Mouse (Mus musculus) limb, embryonic 10.5 days (tissue): ENCODE data around the gene Gm5800. TPM values are rescaled to one million over a fixed set of nuclear protein-coding genes. Genes with fewer than 3 reads are reported as not detected.
"Not testable (repeated sequence)": the region's sequence is repeated elsewhere in the genome, so short reads cannot be mapped to it uniquely, and the experiment has no call there.

ENCODE experiments used
- DNase-seq: peaks from one replicate; pipeline ENCODE4 v3.0.0-alpha.2; 2017; ENCODE audit warnings: low spot score
- H3K27ac ChIP-seq: fragments of 300-500 bp; sonication (generic); 2 replicates; pipeline ENCODE4 v1.5.1; 2016; ENCODE audit warnings: mild to moderate bottlenecking
- H3K27me3 ChIP-seq: fragments of 300-500 bp; sonication (generic); 2 replicates; pipeline ENCODE4 v1.6.1; 2016; ENCODE audit warnings: low read depth, mild to moderate bottlenecking; ENCODE audit not compliant: poor library complexity, severe bottlenecking
- H3K36me3 ChIP-seq: fragments of 300-500 bp; sonication (generic); 2 replicates; pipeline ENCODE4 v1.6.1; 2016; ENCODE audit warnings: mild to moderate bottlenecking, moderate library complexity
- H3K4me1 ChIP-seq: fragments of 300-500 bp; sonication (generic); 2 replicates; pipeline ENCODE4 v1.6.1; 2016
- H3K4me3 ChIP-seq: fragments of 300-500 bp; sonication (generic); 2 replicates; pipeline ENCODE4 v1.5.1; 2016; ENCODE audit warnings: mild to moderate bottlenecking, moderate library complexity
- H3K9me3 ChIP-seq: fragments of 300-500 bp; sonication (generic); replicated peaks from 2 replicates; pipeline ENCODE4 v1.6.1; 2016; ENCODE audit warnings: mild to moderate bottlenecking
- WGBS: fragments of 180-500 bp; shearing (Covaris S2); methylation state at CpG from one replicate; pipeline ENCODE4 v1.1.7; 2016; 5-methylcytosine and 5-hydroxymethylcytosine counted together
- polyA plus RNA-seq: library from polyadenylated mRNA; unstranded; fragments of >200 nt; fragmentation: Nextera tagmentation; extraction: Ambion mirVana; gene quantifications from 2 replicates; pipeline ENCODE4 v1.2.1, GENCODE M21; 2016

Gene Gm5800
- not detected in 2 replicates for polyA plus RNA-seq

GRCm38 (mm10) chr14:51717083-51717482 lies at the start of gene Gm5800:
Gene Gm5800, minus strand, starts transcription at chr14:51717183.
- H3K36me3 ChIP-seq: no peaks in the 10 kb centered on the region
- no peak within 1 kb of the TSS for H3K4me3 ChIP-seq
- H3K27me3 ChIP-seq: no peaks in the 10 kb centered on the region
- H3K27ac ChIP-seq: no peak within 1 kb of the TSS
- DNase-seq: no peak
- H3K9me3 ChIP-seq: no peaks in the 10 kb centered on the region
- H3K4me1 ChIP-seq: no peaks in the 10 kb centered on the region
- WGBS: 63% methylated on average over 1 of the region's 1 CpGs

GRCm38 (mm10) chr14:51755944-51756343 lies 39.0 kb upstream of the Gm5800 start:
- no peaks in the 10 kb centered on the region for H3K36me3 ChIP-seq
- H3K27me3 ChIP-seq: no peaks in the 10 kb centered on the region
- WGBS: 64% methylated on average over 2 of the region's 2 CpGs
- no peaks in the 10 kb centered on the region for H3K9me3 ChIP-seq
- no peak overlapping the region for H3K27ac ChIP-seq
- H3K4me3 ChIP-seq: no peak overlapping the region
- no peak for DNase-seq
- peaks cover 3% of the 10 kb centered on the region for H3K4me1 ChIP-seq

GRCm38 (mm10) chr14:51740347-51741170 lies 23.6 kb upstream of the Gm5800 start:
- 1% methylated on average over 42 of the region's 42 CpGs for WGBS
- peak; percentile 65 for DNase-seq
- Histone ChIP-seq H3K9me3 (no peaks in the 10 kb centered on the region), H3K27me3 (peaks cover 64% of the 10 kb centered on the region), H3K4me3 (peak overlapping the region; percentile 53), H3K27ac (no peak overlapping the region), H3K4me1 (peaks cover 30% of the 10 kb centered on the region), H3K36me3 (no peaks in the 10 kb centered on the region)

- Histone ChIP-seq H3K27ac (no peak overlapping the region), H3K36me3 (no peaks in the 10 kb centered on the region), H3K27me3 (peaks cover 64% of the 10 kb centered on the region), H3K4me1 (peaks cover 30% of the 10 kb centered on the region), H3K4me3 (peak overlapping the region; percentile 35), H3K9me3 (no peaks in the 10 kb centered on the region)
- peak; percentile 33 for DNase-seq
- under 1% methylated on average over 23 of the region's 24 CpGs for WGBS
These were observed 22.4 kb upstream of the Gm5800 start for GRCm38 (mm10) chr14:51739150-51739993.

- peaks cover 30% of the 10 kb centered on the region for H3K4me1 ChIP-seq
- 1% methylated on average over 29 of the region's 29 CpGs for WGBS
- H3K9me3 ChIP-seq: no peaks in the 10 kb centered on the region
- peaks cover 64% of the 10 kb centered on the region for H3K27me3 ChIP-seq
- H3K36me3 ChIP-seq: no peaks in the 10 kb centered on the region
- H3K27ac ChIP-seq: no peak overlapping the region
- peak; percentile 36 for DNase-seq
- H3K4me3 ChIP-seq: peak overlapping the region; percentile 35
These were observed 21.6 kb upstream of the Gm5800 start for GRCm38 (mm10) chr14:51738411-51739149.

GRCm38 (mm10) chr14:51737967-51738366 lies 21.0 kb upstream of the Gm5800 start:
- 12% methylated on average over 12 of the region's 12 CpGs for WGBS
- Histone ChIP-seq H3K27me3 (peaks cover 59% of the 10 kb centered on the region), H3K36me3 (no peaks in the 10 kb centered on the region), H3K27ac (no peak overlapping the region), H3K9me3 (no peaks in the 10 kb centered on the region), H3K4me3 (no peak overlapping the region), H3K4me1 (peaks cover 30% of the 10 kb centered on the region)
- DNase-seq: no peak

- WGBS: 89% methylated on average over 1 of the region's 2 CpGs
- H3K9me3 ChIP-seq, H3K4me1 ChIP-seq, H3K27me3 ChIP-seq, H3K4me3 ChIP-seq, H3K36me3 ChIP-seq, H3K27ac ChIP-seq, DNase-seq: not testable (repeated sequence)
These were observed 21.6 kb downstream of the Gm5800 start, which contains the start of gene Gm17079 for GRCm38 (mm10) chr14:51695368-51695767. Gene Gm17079, minus strand, starts transcription at chr14:51695468.

- Histone ChIP-seq H3K4me1 (no peaks in the 10 kb centered on the region), H3K36me3 (no peaks in the 10 kb centered on the region), H3K27ac (no peak overlapping the region), H3K4me3 (no peak overlapping the region), H3K9me3 (no peaks in the 10 kb centered on the region), H3K27me3 (no peaks in the 10 kb centered on the region)
- 91% methylated on average over 5 of the region's 5 CpGs for WGBS
- no peak for DNase-seq
These were observed 39.7 kb downstream of the Gm5800 start for GRCm38 (mm10) chr14:51677269-51677668.

Other genes starting within 250 kb of the Gm5800 start
- gene Gm5622, start 164.4 kb downstream of the Gm5800 start, polyA plus RNA-seq: 0.09 TPM in 1 of 2 replicates, not detected in the other
- gene Gm17175, start 143.1 kb downstream of the Gm5800 start, polyA plus RNA-seq: not detected in 2 replicates
- gene Gm17174, start 125.0 kb downstream of the Gm5800 start, polyA plus RNA-seq: not detected in 2 replicates
- not detected in 2 replicates for gene Gm17078, start 105.9 kb downstream of the Gm5800 start, polyA plus RNA-seq
- gene Gm4181, start 81.5 kb downstream of the Gm5800 start, polyA plus RNA-seq: not detected in 2 replicates
- not detected in 2 replicates for gene Gm17079, start 21.7 kb downstream of the Gm5800 start, polyA plus RNA-seq
- not detected in 2 replicates for gene Ang4, start 56.4 kb upstream of the Gm5800 start, polyA plus RNA-seq
- gene AY358078, start 82.9 kb upstream of the Gm5800 start, polyA plus RNA-seq: not detected in 2 replicates
- not detected in 2 replicates for gene Ear6, start 136.5 kb upstream of the Gm5800 start, polyA plus RNA-seq
- gene Mettl17, start 167.7 kb upstream of the Gm5800 start, polyA plus RNA-seq: 48.6 and 54.1 TPM in 2 replicates
- gene Slc39a2, start 175.7 kb upstream of the Gm5800 start, polyA plus RNA-seq: 0.31 and 0.39 TPM in 2 replicates
- gene Ndrg2, start 197.0 kb upstream of the Gm5800 start, polyA plus RNA-seq: 5.0 and 8.3 TPM in 2 replicates
- not detected in 2 replicates for gene Tppp2, start 201.2 kb upstream of the Gm5800 start, polyA plus RNA-seq
- not detected in 2 replicates for gene Rnase13, start 205.6 kb upstream of the Gm5800 start, polyA plus RNA-seq